Mouse (Mus musculus) lung, postnatal 25 days (tissue): ENCODE results near the gene Cdc42ep4.

Experiments
- DNase-seq: peaks from one replicate; pipeline ENCODE4 v3.0.0; 2022; ENCODE audit warnings: low spot score

Gene Cdc42ep4

GRCm38 (mm10) chr11:113751484-113752084 is at the start of gene Cdc42ep4:
Gene Cdc42ep4 (minus strand): TSS chr11:113751881.
- peak; percentile 88 for DNase-seq

GRCm38 (mm10) chr11:113800026-113800425 is 48.3 kb upstream of the Cdc42ep4 start:
- no peak for DNase-seq

DNA sequence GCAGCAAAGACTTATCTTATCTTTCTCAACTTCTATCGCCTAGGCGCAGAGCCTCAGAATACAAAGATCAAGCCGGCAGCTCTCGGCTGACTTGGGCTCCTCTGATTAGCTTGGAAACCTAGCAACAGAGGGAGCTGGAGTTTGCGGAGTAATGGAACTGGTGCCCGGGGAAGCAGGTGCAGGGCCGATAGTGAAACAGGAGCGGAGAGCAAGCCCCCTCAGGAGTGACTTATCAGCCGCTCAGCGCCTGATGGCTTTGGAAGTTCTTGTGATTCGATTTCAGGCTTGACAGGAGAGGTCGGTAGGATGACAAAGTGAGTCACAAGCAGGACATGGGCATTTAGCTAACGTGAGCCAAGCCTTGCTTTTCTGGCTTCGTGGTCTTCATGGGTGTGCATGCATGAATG is 47.4 kb upstream of the Cdc42ep4 start:
- no peak for DNase-seq

- DNase-seq, result no peak
These were observed 46.3 kb upstream of the Cdc42ep4 start for GRCm38 (mm10) chr11:113798011-113798410.

- DNase-seq, result no peak
These were observed 45.6 kb upstream of the Cdc42ep4 start for GRCm38 (mm10) chr11:113797014-113797983.

GRCm38 (mm10) chr11:113795846-113796245 is 44.2 kb upstream of the Cdc42ep4 start:
- DNase-seq, result no peak

- DNase-seq, result no peak
These were observed 39.9 kb upstream of the Cdc42ep4 start for GRCm38 (mm10) chr11:113791357-113792215.

GRCm38 (mm10) chr11:113789101-113789500 is 37.4 kb upstream of the Cdc42ep4 start:
- no peak for DNase-seq

DNA sequence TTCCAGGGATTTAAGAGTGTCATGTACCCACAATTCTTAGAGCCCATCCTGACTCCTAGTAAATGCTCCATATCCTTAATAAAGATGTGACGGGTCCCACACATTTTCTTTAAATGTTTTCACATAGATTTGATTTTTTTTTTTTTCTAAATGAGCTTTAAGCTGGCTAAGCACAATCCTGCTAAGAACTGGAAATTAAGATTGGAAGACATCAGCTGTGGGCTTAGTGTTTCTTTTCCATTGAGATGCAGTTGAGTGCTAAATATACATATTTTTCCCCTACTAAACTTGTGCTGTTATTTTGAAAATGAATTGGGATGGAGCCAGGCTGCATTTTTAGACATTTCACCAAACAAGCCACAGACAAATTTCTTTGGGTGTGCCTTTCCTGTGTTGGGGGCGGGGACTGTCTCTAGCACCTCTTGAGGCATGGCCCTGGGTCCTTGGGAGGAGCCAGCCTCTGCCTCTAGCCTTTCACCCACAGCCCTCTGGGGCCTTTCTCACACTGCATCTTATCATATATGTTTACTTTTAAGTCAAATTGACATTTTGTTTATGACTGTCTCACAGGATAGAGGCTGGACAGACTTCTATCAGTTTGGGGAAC is 36.6 kb upstream of the Cdc42ep4 start:
- peak; percentile 67 for DNase-seq

DNA sequence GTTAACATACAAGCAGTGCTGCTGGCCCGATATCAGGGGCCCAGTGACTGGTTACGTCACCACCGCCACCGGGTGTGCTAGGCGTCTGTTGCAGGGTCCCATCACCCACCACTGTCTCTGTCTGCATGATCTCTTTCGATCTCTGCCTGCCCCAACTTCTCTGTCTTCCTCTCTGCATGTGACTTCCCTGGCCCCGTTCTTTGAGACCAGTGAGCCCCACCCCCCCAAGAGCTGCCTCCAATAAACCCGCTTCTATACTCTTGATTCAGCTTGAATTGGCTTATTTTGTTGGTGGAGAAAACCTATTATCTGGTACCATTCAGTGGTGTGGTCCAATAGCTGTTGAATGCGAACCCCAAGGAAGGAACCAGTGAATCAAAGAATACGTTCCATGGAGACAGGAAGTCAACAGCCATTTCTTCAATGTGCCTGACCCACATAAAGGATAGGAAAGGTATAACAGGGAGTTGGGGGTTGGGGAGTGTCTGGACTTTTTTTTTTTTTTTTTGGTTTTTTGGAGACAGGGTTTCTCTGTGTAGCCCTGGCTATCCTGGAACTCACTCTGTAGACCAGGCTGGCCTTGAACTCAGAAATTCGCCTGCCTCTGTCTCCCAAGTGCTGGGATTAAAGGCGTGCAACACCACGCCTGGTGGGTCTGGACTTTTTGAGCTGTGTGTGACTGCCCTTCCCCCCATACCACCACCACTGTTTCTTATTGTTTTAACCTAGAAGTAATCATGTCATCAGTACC is 35.9 kb upstream of the Cdc42ep4 start:
- DNase-seq, result no peak

- no peak for DNase-seq
These were observed 35.3 kb upstream of the Cdc42ep4 start for GRCm38 (mm10) chr11:113787009-113787408.

DNA sequence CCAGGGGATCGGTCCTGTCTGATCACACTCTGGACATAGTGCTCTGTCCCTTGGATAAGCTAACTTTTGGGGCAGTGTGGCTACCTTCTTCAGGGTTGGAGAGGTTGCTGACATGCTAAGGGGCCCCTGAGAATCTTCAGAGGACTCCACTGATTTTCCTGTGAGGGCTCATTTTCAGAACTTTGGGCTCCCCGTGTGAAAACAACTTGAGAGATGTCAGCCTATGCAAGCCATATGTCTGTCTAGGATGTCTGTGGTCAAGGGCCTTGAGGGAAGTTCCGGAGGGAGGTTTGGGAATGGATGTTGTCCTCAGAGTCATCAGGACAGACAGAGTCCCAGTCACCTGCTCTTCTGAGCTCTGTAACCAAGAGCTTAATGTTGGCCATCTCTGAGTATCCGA is 34.7 kb upstream of the Cdc42ep4 start:
- no peak for DNase-seq

GRCm38 (mm10) chr11:113785406-113786171 is 33.9 kb upstream of the Cdc42ep4 start:
- peak; percentile 68 for DNase-seq

GRCm38 (mm10) chr11:113784656-113785396 is 33.1 kb upstream of the Cdc42ep4 start:
- DNase-seq, result no peak

- no peak for DNase-seq
These were observed 30.8 kb upstream of the Cdc42ep4 start for GRCm38 (mm10) chr11:113782496-113782895.

DNA sequence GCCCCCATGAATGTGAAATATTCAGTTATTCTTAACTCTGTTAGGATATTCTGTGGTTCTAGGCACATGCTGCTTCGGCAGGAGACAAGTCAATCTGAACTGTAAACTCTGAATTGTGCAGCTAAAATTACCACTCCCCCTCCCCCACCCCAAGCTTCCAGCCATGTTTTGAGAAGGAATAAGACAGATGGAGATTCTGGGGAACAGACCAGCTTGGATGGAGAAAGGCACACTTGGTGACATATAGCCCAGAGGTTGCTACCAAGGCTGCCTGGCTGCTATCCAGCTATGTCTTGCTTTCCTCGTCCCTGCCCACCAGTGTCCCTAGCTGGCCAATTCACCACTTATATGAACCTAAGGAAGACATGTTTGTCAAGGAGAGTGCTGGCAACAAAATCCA is 30.3 kb upstream of the Cdc42ep4 start:
- no peak for DNase-seq

DNA sequence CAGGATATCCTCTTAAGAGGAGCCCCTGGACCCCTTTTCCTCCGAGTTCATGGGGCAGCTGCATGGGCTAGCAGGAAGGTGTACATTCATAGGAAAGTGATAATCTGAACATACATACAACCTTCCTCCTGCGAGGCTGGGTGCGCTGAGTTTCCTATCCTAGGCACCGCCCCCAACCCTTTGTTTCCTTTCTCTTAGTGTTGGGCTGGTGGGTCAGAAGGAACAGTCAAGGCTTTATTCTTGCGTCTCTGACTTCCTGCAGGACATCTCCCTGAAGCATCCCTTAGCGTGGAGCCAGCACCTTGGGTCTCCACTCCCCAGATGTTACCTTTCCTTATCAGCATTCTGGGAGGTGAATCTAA is 28.0 kb upstream of the Cdc42ep4 start:
- DNase-seq, result no peak

GRCm38 (mm10) chr11:113778733-113779679 is 27.3 kb upstream of the Cdc42ep4 start:
- DNase-seq, result no peak
